Mouse (Mus musculus): ENCODE measurements around the gene Creb3l1.

DNA sequence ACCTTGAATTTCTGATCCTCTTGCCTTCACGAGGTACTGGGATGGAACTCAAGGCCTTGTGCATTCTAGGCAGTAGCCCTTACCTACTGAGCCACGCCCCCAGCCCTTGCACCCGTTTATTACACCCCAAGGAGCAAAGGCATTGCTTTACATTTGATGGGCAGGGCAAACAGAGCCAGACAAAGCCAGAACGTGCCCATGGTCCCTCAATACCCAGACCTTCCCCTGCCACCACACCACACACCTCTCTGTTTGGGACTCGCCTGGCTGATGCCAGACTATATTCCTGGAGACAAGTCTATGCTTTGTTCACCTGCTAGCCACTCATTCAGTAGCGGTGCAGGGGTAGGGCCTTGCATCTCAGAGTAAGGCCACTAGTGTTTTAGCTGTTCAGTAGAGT, 17.8 kb downstream of the Creb3l1 start:
- TF ChIP-seq CTCF (IDR thresholded peaks at IDR 0.05; ENCODE audit: low read depth) (no peak), EP300 (IDR thresholded peaks at IDR 0.05; ENCODE audit: low read depth) (no peak)

Data from liver, embryonic 14.5 days (tissue).